Mouse (Mus musculus) telencephalon, adult 2 months (tissue): ENCODE measurements at regions not wholly inside any gene's neighbourhood (a gene's known extent, or its start where the extent isn't known, plus 50 kb on each side); places are given as distances from the start of the nearest gene placed in this dataset.
"Not testable (repeated sequence)": the region's sequence is repeated elsewhere in the genome, so short reads cannot be mapped to it uniquely, and the experiment has no call there.

Experiments
- DNase-seq: peaks from one replicate; pipeline ENCODE4 v3.0.0-alpha.2; 2011; ENCODE audit warnings: low read depth, low spot score

DNA sequence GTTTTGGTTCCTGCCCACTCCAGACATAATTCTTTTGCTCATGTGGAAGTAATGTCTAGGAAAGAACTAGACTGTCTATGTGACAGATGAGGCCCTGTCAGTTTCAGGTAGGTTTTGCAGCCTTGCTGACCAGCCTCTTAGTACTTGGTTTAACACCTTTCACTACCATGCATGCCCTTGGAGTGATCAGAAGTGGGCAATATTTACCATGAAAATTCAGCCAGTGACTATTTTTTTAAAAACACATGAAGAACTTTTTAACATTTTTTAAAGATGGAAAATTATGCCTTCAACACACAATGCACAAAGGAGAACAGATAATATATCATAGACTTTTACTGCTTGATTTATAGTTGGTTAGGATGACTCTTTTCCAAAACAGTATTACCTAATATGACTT lies 58.1 kb downstream of the Cox7c start:
- no peak for DNase-seq

DNA sequence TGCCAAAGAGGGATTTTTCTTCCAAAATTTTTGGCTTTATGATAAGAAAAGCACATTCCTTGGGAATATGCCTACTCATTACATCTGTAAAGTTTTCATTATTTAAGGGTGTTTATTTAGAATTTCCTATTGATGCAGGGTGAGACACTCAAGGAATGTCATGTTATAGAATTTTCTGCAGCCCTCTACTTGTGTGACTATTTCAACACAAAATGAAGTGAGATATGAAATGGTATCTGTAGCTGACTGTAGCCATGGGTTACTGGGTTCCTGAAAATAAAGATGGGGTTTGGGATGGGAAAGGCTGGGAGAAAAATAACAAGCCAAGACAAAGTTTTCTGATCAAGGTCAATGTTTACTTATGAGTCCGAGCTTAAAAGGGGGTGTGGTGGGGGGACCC lies 64.6 kb downstream of the Cox7c start:
- no peak for DNase-seq

DNA sequence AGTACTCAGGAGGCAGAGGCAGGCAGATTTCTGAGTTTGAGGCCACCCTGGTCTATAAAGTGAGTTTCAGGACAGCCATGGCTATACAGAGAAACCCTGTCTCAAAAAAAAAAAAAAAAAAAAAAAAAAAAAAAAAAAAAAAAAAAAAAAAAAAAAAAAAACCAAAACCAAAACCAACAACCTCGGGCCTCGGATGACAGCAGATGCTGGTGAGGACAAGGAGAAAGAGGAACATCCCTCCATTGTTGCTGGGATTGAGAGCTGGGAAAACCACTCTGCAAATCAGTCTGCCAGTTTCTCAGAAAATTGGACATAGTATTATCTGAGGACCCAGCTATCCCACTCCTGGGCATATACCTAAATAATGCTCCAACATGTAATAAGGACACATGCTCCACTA lies 82.7 kb downstream of the Cox7c start:
- DNase-seq, result not testable (repeated sequence)

DNA sequence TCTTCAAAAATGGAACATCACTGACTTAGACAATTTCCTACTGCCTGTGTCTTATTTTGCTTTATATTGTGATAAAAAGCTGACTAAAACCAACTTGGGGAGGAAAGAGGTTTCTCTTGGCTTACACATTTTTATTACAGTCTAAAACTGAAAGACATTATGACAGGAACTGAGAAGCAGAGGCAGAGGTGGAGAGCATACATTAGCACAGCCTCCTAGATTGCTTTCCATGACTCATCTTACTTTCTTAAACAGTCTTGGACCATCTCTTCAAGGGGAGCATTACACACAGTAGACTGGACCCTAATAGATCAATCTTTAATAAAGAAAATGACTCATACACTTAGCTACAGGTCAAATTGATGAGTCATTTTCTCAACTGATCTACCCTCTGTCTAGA lies 91.4 kb downstream of the Cox7c start:
- DNase-seq, result no peak

DNA sequence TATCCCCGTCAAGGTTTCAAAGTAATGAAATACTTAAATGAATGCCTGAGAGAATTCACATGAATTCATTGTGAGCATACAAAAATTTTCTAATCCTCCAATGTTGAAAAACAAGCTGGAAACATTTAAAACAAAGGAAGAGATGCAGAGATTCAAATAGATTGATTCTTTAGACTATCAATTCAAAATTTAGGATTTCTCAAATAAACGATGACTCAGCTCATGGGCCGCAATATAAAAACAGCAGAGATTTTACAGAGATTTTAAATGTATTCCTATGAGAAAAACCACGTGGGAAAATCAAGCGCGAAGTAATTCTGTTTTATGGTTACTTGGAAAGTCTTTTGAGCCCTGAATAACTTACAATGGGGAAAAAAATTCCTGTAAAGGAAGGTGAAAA lies 93.8 kb downstream of the Cox7c start:
- DNase-seq, result no peak

DNA sequence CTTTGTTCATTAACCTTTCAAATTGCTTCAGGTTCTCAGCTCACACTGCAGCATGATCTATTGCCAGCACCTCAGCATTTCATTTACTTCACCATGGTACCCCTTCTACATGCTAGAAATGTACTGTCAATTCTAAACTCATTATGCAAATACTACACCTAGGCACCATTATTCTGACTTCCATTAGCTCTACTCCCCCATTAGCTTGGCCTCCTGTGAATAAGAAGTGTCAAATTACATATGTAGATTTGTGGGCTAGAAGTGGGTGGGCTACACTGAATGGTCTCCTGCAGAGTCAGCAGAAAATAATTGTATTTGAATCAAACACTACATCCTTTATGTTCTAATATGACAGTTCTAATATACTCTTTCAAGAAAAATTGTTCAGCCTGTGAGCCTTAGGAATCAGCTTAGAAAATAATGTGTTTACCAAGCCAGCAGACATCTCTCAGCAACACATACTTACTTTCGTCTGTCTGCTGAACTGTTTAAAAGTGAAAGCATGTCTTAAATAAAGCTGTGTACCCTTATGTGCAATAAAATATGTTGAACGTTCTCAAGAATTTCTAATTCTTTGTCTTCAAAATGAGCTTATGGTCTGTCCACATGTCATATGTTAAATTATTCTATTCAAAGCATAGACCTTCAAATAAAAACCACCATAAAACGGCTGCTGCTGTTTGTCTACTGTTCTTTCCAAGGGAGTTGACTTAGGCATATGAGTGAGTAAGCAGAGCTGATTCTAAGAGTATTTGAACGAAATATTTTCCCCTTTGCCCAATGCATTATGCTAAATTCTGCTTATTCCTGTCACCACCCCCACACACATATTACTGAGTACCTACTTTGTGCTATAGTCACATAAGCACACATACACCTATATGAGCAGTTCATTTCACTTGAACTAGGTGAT lies 119.6 kb downstream of the Cox7c start:
- DNase-seq, result peak; percentile 0

DNA sequence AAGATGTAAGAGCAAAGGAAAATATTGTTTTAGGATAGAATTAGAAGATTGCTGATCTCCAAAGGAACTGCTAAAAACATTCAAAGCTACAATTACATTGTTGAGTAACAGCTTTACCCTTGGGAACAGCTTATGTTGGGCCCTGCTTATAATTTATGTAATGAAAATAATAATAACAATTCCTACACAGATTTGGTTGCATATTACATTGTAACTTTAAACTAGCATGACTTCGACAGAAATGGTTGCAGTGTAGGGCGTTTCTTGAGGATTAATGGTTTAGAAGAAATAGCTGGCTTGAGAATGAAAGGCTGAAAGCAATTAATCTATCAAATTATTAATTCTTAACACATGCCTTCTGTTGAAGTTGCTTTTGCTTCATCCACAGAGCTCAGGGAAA lies 120.4 kb downstream of the Cox7c start:
- no peak for DNase-seq

DNA sequence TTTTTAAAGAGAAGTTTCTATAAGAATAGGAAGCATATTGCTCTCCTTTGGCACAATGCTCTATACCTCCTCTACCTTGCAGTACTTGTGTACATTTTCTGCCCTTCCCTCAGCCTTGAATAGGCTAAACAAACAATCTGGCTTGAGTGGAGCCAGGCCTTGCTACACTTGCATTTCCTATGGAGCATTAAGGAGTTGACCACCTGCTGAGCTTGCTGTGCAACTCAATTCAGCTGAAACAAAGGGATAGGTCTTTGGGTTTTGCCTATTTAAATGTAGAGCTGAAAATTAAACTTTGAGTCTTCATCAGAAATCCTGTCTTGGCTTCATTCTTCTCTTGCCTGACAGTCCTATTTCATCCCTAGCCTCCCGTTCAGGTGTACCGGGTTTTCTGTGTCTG lies 124.0 kb downstream of the Cox7c start:
- DNase-seq, result no peak

DNA sequence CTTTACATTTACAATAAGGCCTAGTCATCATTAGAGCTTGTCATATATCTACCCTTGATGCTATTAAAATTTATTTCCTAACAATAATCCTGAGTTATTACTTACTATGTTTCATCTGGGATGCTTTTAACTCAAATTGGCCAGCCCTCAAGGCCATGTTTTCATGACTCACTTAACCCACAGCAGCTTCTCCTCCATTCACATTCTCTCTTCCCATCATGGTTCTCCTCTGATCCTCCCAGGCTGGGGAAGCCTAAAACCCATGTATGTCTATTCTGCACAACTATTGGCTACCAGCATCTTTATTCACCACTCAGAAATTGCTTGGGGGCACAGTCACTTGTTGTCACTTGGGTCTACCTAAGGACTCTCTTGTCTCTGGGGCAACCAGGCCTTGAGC lies 144.9 kb downstream of the Cox7c start:
- DNase-seq, result no peak

DNA sequence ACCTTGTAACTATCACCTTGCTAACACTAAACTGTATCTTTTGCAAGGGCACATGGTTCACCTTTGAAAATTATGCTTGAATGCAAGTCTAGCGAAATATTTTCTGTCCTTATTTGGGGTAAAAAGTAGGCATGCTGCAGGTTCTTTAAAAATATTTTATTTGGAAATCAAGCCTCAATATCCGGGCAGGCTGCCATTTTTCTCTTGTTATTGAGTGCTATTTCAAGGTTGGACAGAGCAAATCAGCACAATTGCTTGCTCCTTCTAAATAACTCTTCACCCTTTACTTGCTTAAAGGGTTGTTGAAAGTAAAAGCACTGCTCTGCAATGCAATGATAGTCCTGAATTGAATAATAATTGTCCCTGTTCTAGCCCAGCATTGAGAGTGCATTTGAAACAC lies 149.0 kb downstream of the Cox7c start:
- DNase-seq, result no peak

DNA sequence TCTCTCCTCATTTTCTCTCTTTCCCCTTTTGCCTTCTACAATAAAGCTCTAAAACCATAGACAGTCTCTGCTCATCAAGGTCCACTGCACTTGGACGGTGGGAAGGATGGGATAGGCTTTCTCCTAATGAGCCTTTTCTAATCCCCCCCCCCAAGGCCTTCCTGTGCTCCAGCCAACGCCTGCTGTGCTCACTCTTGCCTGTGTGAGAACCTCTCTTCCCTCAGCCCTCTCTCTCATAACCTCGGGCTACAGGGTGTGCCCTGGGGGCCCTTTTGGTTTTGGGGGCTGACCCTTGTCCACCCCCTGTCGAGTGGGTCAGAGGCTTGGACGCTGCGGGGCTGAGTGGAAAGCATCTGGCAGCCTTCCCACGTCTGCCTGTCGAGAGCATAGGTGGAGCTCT lies 151.6 kb downstream of the Cox7c start:
- DNase-seq, result no peak

DNA sequence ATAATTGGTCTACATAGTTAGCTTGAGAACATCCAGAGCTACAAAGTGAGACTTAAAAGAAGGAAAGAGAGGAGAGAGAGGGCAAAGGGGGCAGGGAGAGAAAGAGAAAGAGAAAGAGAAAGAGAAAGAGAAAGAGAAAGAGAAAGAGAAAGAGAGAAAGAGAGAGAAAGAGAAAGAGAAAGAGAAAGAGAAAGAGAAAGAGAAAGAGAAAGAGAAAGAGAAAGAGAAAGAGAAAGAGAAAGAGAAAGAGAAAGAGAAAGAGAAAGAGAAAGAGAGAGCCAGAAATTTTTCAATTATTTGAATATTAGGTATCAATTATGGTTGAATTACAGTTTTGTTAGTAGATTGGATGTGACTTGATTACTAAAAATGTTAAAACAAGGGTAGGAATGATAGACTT lies 156.9 kb downstream of the Cox7c start:
- not testable (repeated sequence) for DNase-seq

DNA sequence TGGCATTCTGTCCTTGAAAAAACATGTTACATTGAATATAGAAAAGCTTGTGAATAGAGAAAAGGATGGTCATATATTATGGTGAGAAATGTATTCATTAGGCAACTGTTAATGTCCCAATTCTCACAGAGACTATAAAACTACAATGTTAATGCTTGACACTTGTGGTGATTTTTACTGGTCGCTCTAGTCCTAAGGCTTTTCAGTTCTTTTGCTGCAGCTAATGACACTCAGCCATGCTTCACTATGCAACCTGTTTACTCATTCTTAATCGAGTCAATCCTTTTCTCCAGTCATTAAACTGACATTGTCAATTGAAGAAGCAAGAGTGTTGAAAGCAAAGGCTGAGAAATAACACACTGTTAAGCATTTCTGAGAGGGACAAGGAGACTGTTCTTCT lies 163.9 kb downstream of the Cox7c start:
- no peak for DNase-seq

DNA sequence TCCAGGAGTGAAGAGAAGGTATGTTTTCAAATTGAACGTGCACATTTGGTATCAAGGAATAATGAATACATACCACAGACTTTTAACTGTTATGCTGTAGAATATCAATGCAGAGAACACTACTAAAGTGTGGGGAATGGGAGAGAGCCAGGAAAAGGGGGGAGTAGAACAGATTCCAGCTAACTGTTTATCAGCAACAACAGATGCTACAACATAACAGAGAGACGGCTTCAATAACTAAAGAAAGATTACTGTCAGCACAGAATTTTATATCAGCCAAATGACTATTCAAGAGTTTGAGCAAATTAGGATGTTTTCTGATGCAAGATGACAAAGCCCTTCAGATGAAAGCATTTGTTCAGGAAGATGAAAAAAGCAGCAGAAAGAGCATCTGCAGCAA lies 183.0 kb downstream of the Cox7c start:
- DNase-seq, result no peak

DNA sequence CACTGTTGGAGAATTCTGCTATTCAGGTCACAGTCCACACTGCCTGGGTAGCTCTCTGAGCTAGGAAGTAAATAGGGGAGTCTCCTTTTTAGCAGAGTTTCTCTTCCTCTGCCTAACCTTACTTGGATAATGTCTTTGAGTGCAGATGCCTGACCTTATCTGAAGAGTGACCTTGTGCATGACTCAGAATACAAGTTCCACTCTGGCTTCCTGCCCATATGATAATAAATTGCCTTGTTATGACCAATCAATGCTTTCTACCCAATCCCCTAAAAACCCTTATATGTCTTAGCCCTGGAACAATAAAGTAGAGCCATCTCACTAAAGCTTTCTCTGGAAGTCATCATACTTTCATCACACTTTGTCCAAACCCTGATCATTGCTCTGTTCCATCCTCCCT lies 198.4 kb downstream of the Cox7c start:
- DNase-seq, result no peak

DNA sequence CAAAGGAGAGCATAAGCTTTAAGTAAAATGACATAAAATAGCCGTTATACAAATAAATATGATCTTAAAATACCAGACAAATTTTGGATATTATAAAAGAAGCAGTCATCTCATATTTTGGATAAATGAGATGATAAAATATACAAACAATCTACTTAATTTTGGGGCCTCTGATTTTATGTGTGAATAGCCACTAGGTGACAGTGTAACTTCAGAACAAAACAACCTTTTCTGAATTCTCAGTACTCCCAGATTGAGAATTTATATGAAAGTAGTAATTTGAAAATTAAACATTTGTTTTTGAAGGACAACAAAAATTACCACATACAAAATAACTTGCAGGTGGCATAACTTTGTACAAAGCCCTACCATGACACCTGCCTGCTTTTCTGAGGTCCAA lies 216.8 kb downstream of the Cox7c start:
- peak; percentile 4 for DNase-seq
